Mouse (Mus musculus) layer of hippocampus, adult 9-11 months (tissue): ENCODE results near the gene Col6a6.
"Not testable (repeated sequence)": the region's sequence is repeated elsewhere in the genome, so short reads cannot be mapped to it uniquely, and the experiment has no call there.

Experiments
- DNase-seq: peaks from one replicate; pipeline ENCODE4 v3.0.0; 2022

The Col6a6 gene

GRCm38 (mm10) chr9:105656189-105656588 is 171.8 kb downstream of the Col6a6 start:
- DNase-seq: no peak

- peak; percentile 91 for DNase-seq
These were observed 185.2 kb downstream of the Col6a6 start, which contains the start of gene Pik3r4 for GRCm38 (mm10) chr9:105642460-105643371. TSS of gene Pik3r4 (plus strand) at chr9:105642978.

GRCm38 (mm10) chr9:105641377-105641776 is 186.6 kb downstream of the Col6a6 start:
- DNase-seq: not testable (repeated sequence)
